Mouse (Mus musculus) brain, embryonic 14.5 days (tissue): ENCODE results near the gene Pltp.

ENCODE experiments used
- CTCF ChIP-seq: fragments of 200-500 bp; IDR thresholded peaks from 2 replicates; pipeline ENCODE4 v1.5.1; 2012; ENCODE audit warnings: inconsistent platforms, mild to moderate bottlenecking, moderate library complexity, borderline replicate concordance; ENCODE audit not compliant: insufficient read depth, insufficient read length; ENCODE audit errors: extremely low read depth
- POLR2A ChIP-seq: fragments of 200-500 bp; IDR thresholded peaks from 2 replicates; pipeline ENCODE4 v1.6.1; 2012; ENCODE audit warnings: mild to moderate bottlenecking, inconsistent platforms, borderline replicate concordance; ENCODE audit not compliant: poor library complexity, insufficient read depth, insufficient read length, severe bottlenecking; ENCODE audit errors: extremely low read depth

GRCm38 (mm10) chr2:164815348-164815747 lies 42.2 kb downstream of the Pltp start:
- TF ChIP-seq CTCF (no peak), POLR2A (no peak)
